Mouse (Mus musculus) left cerebral cortex, postnatal 25 days (tissue): Measurements from ENCODE around the gene Tnfrsf14. TPM values are rescaled to one million over a fixed set of nuclear protein-coding genes. Genes with fewer than 3 reads are reported as not detected.

Experiments
- DNase-seq, 2 experiments: peaks; one replicate each; pipeline ENCODE4 v3.0.0; 2022; ENCODE audit warnings: low spot score in 2 of 2, mixed read lengths in 1 of 2
- intact Hi-C: fragments of 180-260 bp; cut with DNase I; formaldehyde crosslinking; loops from one replicate; pipeline ENCODE4 v1.15.1; 2025
- total RNA-seq, 2 experiments: library from RNA; stranded (reverse); gene quantifications; 2 replicates each; pipeline ENCODE4 v1.2.3; 2021

Tnfrsf14 gene
- total RNA-seq, 2 experiments from 2014 or later, result 1.3 to 1.7 TPM

- no peak for DNase-seq
- intact Hi-C loops, result no loop called here
Observed at GRCm38 (mm10) chr4:154926969-154927898, 1.1 kb downstream of the Tnfrsf14 start.

GRCm38 (mm10) chr4:154925413-154925812 is 3.0 kb downstream of the Tnfrsf14 start:
- intact Hi-C loops, result no loop called here
- DNase-seq, result no peak

GRCm38 (mm10) chr4:154922931-154923330 is 5.4 kb downstream of the Tnfrsf14 start:
- no peak for DNase-seq
- intact Hi-C loops, result no loop called here

GRCm38 (mm10) chr4:154922291-154922690 is 6.1 kb downstream of the Tnfrsf14 start:
- intact Hi-C loops, result no loop called here
- no peak for DNase-seq

- intact Hi-C loops, result loop anchor here (5.0 kb wide), 1 partner anchor 274 kb away; no protein-coding TSS in a partner anchor
- no peak for DNase-seq
Observed at GRCm38 (mm10) chr4:154916662-154917061, 11.7 kb downstream of the Tnfrsf14 start.

GRCm38 (mm10) chr4:154915286-154915685 is 13.1 kb downstream of the Tnfrsf14 start:
- intact Hi-C loops, result loop anchor here (5.0 kb wide), 1 partner anchor 273 kb away; no protein-coding TSS in a partner anchor

GRCm38 (mm10) chr4:154914707-154915106 is 13.7 kb downstream of the Tnfrsf14 start:
- DNase-seq, result no peak
- intact Hi-C loops, result loop anchor here (5.0 kb wide), 1 partner anchor 272 kb away; no protein-coding TSS in a partner anchor

More at GRCm38 (mm10) chr4:154915286-154915685, 13.1 kb downstream of the Tnfrsf14 start:
- DNase-seq, result no peak

GRCm38 (mm10) chr4:154914252-154914651 is 14.1 kb downstream of the Tnfrsf14 start:
- intact Hi-C loops, result no loop called here
- DNase-seq, result no peak

- no peak for DNase-seq
- intact Hi-C loops, result no loop called here
Observed at GRCm38 (mm10) chr4:154913845-154914244, 14.5 kb downstream of the Tnfrsf14 start.

- DNase-seq, result no peak
- intact Hi-C loops, result no loop called here
Observed at GRCm38 (mm10) chr4:154911644-154912043, 16.7 kb downstream of the Tnfrsf14 start.

- peak in 1 of 2 experiments; percentile 39 for DNase-seq
Observed at GRCm38 (mm10) chr4:154910606-154911522, 17.5 kb downstream of the Tnfrsf14 start.

GRCm38 (mm10) chr4:154908490-154908889 is 19.9 kb downstream of the Tnfrsf14 start:
- intact Hi-C loops, result loop anchor here (5.0 kb wide), 1 partner anchor 34 kb away; no protein-coding TSS in a partner anchor
- no peak for DNase-seq

More at GRCm38 (mm10) chr4:154910606-154911522, 17.5 kb downstream of the Tnfrsf14 start:
- intact Hi-C loops, result no loop called here

GRCm38 (mm10) chr4:154907833-154908232 is 20.5 kb downstream of the Tnfrsf14 start:
- intact Hi-C loops, result loop anchor here (5.0 kb wide), 1 partner anchor 34 kb away; no protein-coding TSS in a partner anchor
- peak; percentile 62 to 70 for DNase-seq

GRCm38 (mm10) chr4:154904185-154905071 is 23.9 kb downstream of the Tnfrsf14 start:
- peak; percentile 87 to 95 for DNase-seq
- intact Hi-C loops, result loop anchor here (5.0 kb wide), 1 partner anchor 38 kb away; no protein-coding TSS in a partner anchor

- DNase-seq, result no peak
- intact Hi-C loops, result no loop called here
Observed at GRCm38 (mm10) chr4:154902371-154902770, 26.0 kb downstream of the Tnfrsf14 start.

- intact Hi-C loops, result no loop called here
- peak; percentile 73 to 90 for DNase-seq
Observed at GRCm38 (mm10) chr4:154898506-154899446, 29.6 kb downstream of the Tnfrsf14 start, which contains the start of gene Fam213b. Fam213b (minus strand) TSS chr4:154899135.

GRCm38 (mm10) chr4:154897676-154898465 is 30.5 kb downstream of the Tnfrsf14 start:
- intact Hi-C loops, result no loop called here
- DNase-seq, result no peak
